In genomic region chr6:39112701-39113100, GRCm38 (mm10) we compare ENCODE assay signal across 30 mouse cellular contexts.
"Had no signal": no experiment of that assay in that cellular context is flagged by ENCODE, and none has a peak within 500 bp of the region (broad histone marks: within the 10 kb centered on the region; RNA-seq: fewer than 3 reads in every experiment).

No protein-coding gene starts in this region.

- H3K9me3 ChIP-seq: limb, embryonic 10.5 days; limb, embryonic 12.5 days; limb, embryonic 13.5 days; limb, embryonic 15.5 days; liver, embryonic 13.5 days; liver, embryonic 15.5 days; lung, embryonic 15.5 days; megakaryocyte, embryonic 14.5 days; midbrain, embryonic 10.5 days; midbrain, embryonic 12.5 days; midbrain, embryonic 13.5 days; midbrain, embryonic 15.5 days; neural tube, embryonic 12.5 days; neural tube, embryonic 13.5 days had no signal

- H3K36me3 ChIP-seq: limb, embryonic 10.5 days; limb, embryonic 12.5 days; limb, embryonic 13.5 days; liver, embryonic 13.5 days; liver, embryonic 15.5 days; lung, embryonic 15.5 days; midbrain, embryonic 10.5 days; midbrain, embryonic 12.5 days; midbrain, embryonic 13.5 days; midbrain, embryonic 15.5 days; neural tube, embryonic 12.5 days; neural tube, embryonic 13.5 days had no signal

- DNase-seq: left cerebral cortex, postnatal 4 days; liver, embryonic 13.5 days; lung, adult 18-20 months; lung, adult 2 months; lung, embryonic 14.5 days; lung, postnatal 10 days; lung, postnatal 14 days; lung, postnatal 36 days; lung, postnatal 4 days; midbrain, embryonic 14.5 days had no signal

- H3K27ac ChIP-seq: left cerebral cortex, adult 2 months; limb, embryonic 10.5 days; limb, embryonic 12.5 days; limb, embryonic 13.5 days; limb, embryonic 15.5 days; liver, embryonic 13.5 days; liver, embryonic 14.5 days; liver, embryonic 15.5 days; lung, embryonic 15.5 days; macrophage; midbrain, embryonic 10.5 days; midbrain, embryonic 12.5 days; midbrain, embryonic 13.5 days; midbrain, embryonic 15.5 days; neural tube, embryonic 12.5 days; neural tube, embryonic 13.5 days had no signal

- H3K4me3 ChIP-seq: left cerebral cortex, adult 2 months; limb, embryonic 10.5 days; limb, embryonic 12.5 days; limb, embryonic 13.5 days; limb, embryonic 15.5 days; liver, embryonic 13.5 days; liver, embryonic 15.5 days; lung, embryonic 15.5 days; megakaryocyte, embryonic 14.5 days; midbrain, embryonic 10.5 days; midbrain, embryonic 12.5 days; midbrain, embryonic 13.5 days; midbrain, embryonic 15.5 days; myocyte; neural tube, embryonic 12.5 days; neural tube, embryonic 13.5 days had no signal

- ATAC-seq: lung, postnatal 0 days; midbrain, embryonic 13.5 days; midbrain, embryonic 15.5 days; midbrain, embryonic 16.5 days had no signal

- H3K4me2 ChIP-seq: limb, embryonic 12.5 days; limb, embryonic 13.5 days; limb, embryonic 15.5 days; liver, embryonic 13.5 days; liver, embryonic 15.5 days; lung, embryonic 14.5 days; lung, embryonic 15.5 days; midbrain, embryonic 11.5 days; midbrain, embryonic 12.5 days; midbrain, embryonic 13.5 days; midbrain, embryonic 15.5 days; neural tube, embryonic 12.5 days; neural tube, embryonic 13.5 days had no signal

- H3K4me1 ChIP-seq: limb, embryonic 13.5 days; midbrain, embryonic 13.5 days; neural tube, embryonic 12.5 days had no signal

- H3K9ac ChIP-seq: limb, embryonic 12.5 days; limb, embryonic 13.5 days; limb, embryonic 15.5 days; liver, embryonic 13.5 days; liver, embryonic 14.5 days; liver, embryonic 15.5 days; lung, embryonic 14.5 days; lung, embryonic 15.5 days; midbrain, embryonic 12.5 days; midbrain, embryonic 13.5 days; midbrain, embryonic 15.5 days; neural tube, embryonic 12.5 days; neural tube, embryonic 13.5 days had no signal
